Mouse (Mus musculus): ENCODE data around the gene Pgc.

DNA sequence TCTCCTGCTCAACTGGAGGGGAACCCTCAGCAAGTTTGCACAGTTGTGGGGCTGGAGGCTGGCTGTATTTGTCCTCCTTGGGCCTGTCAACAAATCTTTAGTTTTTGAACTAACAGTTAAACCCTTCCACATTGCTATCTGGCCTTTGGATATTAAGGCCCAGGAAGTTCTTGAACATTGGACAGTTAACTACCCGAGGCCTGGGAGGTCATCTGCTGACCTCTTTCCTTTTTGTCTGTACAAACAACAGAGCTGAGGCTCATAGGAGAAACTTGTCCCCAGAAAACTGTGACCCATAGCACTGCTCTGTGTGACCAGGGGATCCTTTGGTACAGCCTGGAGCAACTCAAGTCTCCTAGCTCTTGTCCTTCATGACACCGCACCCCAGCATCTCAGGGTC, 27.6 kb upstream of the Pgc start:
- TF ChIP-seq POLR2A (IDR thresholded peaks at IDR 0.05; ENCODE audit: borderline replicate concordance, extremely low read depth, insufficient read depth, insufficient read length, poor library complexity, severe bottlenecking) = no peak
- TF ChIP-seq CTCF (IDR thresholded peaks at IDR 0.05; ENCODE audit: borderline replicate concordance, extremely low read depth, insufficient read depth, insufficient read length) = no peak

Measured in brain, embryonic 14.5 days (tissue).